Mouse (Mus musculus) MEL-GATA-1-ER (cell line): Measurements from ENCODE around the gene Sec14l1.

Experiments used
- DNase-seq: peaks from one replicate; pipeline ENCODE4 v3.0.0-alpha.2; 2012; ENCODE audit warnings: low read depth; ENCODE audit errors: extremely low read depth

Sec14l1 gene

DNA sequence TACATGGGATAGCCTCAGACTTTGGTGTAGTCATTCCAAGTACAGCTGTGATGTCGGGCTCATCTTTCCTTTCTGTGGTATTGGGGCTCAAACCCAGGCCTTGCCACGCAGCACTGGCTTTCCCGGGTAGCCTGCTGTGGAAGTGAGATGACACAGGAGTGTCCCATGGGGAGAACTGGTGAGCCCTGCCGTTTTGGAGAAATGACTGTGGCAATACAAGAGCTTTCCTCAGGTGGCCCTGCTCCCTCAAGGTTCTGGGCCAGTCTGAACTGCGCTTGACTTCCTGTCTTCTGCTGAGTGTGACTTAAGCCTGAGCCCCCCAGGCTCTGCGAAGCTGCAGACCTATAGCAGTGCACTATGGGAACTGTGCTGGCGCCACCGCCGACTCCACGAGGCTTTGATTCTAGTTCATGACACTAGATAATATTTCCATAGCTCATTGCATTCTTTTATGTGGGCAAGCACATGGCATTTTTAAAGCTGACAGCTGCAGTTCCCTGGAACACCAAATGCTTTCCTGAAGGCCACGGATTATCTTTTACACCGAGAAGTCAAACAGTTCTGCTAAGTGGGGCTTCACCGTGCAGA, 12.4 kb downstream of the Sec14l1 start:
- no peak for DNase-seq

- no peak for DNase-seq
Measured at GRCm38 (mm10) chr11:117127931-117128548, 13.1 kb downstream of the Sec14l1 start.

GRCm38 (mm10) chr11:117129473-117129872, 14.5 kb downstream of the Sec14l1 start:
- no peak for DNase-seq

DNA sequence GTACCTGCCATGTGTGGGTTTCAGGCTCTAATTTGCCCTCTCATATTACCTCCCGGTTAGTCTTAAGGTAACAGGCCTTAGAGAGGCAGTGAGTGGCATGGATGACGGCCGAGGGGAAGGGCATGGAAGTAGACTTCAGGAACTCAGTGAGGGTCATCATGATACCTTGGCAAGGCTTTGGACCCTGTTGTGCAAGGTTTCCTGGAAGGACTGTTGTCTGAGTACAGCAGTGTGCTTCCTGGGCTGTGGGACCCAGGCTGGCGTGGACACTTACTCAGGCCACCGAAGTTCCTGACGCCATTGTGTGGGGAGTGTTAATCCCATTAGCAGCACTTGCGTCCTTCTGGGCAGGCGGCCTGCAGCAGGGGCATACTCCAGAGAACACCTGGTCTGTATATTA, 15.1 kb downstream of the Sec14l1 start:
- DNase-seq = no peak

DNA sequence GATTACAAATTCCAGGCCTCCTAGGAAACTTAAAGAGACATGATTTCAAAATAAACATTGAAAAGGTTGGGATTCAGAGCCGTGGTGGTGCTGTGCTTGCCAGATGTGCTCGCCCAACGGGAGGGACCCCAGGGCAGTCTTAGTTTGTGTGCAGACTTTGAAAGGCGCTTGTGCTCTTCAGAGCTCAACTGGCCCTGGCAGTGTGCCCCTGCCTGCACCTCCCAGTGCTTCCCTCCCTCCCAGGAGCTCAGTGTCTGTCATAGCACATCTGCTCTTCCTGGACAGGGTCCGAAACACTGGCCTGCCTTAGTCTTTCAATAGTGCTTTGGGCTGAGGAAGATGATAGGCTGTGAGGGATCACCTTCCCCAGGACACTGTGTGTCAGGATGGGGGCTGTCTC, 15.9 kb downstream of the Sec14l1 start:
- DNase-seq = no peak

- DNase-seq = no peak
Measured at GRCm38 (mm10) chr11:117131450-117131849, 16.5 kb downstream of the Sec14l1 start.

DNA sequence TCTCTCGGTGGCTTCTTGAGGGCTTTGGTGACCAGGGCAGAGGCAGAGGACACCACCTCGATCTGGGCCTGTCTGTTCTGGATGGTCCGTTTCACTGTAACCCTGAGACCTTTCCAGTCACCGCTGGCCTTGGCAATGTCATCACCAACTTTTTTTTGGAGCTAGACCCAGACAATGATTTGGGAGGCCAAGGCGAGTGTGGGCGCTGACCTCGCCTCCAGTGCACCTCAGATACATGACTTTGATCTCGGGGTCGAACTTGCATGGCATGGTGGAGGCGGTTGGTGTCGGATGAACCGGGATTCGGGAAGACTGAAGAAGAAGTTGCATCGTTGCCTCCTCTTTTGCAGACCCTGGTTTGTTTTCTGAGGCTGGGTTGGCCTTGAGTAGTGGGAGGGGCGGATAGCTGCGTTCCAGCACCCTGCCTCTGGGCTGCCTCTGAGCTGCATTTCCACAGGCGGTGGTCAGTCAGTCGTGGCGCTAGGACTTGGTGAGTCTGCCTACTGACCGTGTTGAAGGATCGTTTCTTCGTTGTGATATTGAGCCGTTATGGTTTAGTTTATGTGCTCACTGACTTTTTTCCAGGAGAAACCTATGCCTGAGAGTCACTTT, 19.9 kb downstream of the Sec14l1 start:
- DNase-seq = no peak

GRCm38 (mm10) chr11:117135457-117136290, 20.7 kb downstream of the Sec14l1 start:
- DNase-seq = no peak

- no peak for DNase-seq
Measured at GRCm38 (mm10) chr11:117136880-117137279, 21.9 kb downstream of the Sec14l1 start.

GRCm38 (mm10) chr11:117138213-117138761, 23.3 kb downstream of the Sec14l1 start:
- DNase-seq = no peak

DNA sequence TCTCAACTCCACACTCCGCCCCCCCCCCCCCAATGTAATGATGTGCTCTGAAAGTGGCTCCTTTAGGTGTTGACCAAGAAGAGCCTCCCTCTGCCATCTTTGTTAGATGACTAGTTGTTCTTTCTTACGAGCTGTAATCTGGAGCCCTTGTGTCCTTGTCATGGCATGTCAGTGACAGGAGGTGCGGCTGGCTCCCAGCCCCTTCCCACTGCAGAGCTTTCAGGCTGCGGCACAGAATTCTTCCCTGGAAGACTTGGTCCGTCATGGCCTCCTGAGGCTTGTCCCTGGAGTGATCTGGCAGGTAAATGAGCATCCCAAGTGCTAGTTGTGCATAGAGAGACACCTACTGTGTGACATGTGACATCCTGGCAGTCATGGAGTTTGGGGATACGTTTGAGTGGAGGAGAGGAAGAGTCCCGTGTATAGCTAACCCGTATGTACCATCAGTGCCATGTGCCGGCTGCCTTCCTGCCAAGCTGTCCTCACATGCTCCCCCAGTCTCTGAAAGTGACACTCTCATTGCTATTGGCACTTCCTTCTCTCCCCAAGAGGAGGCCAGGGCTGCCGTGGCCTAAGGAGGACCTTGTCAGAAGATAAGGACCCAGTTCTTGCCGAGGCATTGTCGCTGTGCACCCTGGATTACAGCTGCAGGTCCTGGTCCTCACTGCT, 24.0 kb downstream of the Sec14l1 start:
- DNase-seq = no peak

GRCm38 (mm10) chr11:117141376-117142001, 26.5 kb downstream of the Sec14l1 start:
- no peak for DNase-seq

DNA sequence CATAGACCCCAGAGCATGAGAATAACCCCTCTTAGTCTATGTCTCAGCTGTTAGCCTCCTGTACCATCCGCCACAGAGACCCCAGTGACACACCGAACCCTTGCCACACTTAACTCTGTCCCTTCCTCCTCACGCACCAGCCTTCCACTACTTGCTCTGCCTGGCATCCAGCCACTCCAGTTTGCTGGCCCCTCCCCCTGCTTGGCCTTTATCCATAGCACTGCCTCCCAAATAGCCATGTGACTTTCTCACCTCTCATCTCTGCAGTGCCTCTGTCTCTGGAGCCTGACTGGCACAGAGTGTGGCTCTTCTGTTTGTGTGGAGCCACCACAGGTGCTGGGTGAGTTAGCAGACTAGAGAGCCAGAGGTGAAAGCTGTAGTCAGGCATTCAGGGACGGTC, 27.5 kb downstream of the Sec14l1 start:
- no peak for DNase-seq

DNA sequence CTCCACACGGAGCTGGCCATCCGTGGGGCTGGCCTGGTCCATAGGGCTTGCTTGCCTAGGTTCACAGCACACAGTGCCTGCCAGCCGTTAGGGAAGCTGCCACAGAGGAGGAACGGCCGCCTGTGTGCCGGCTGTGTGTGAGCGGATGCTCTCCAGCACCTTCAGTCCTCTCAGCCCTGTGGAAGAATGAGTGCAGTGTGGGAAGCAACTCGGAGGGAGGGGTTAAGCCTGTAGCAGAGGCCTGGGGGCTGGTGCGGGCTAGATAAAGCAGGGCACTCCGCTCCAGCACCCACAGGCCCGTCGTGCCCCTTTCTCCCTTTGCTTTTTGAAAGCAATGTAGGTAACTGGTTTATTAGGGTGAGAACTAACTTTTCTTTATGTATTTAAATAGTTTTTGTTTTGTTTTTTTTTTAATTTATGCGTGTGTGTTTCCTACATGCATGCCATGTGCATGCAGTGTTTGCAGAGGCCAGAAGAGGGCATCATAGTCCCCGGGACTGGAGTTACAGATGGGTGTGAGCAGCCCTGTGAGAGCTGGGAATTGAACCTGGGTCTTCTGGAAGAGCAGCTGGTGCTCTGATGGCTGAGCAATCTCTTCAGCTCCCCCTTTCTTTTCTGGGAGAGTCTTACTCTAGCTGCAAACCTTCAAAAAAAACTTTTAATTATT, 30.6 kb downstream of the Sec14l1 start:
- no peak for DNase-seq

DNA sequence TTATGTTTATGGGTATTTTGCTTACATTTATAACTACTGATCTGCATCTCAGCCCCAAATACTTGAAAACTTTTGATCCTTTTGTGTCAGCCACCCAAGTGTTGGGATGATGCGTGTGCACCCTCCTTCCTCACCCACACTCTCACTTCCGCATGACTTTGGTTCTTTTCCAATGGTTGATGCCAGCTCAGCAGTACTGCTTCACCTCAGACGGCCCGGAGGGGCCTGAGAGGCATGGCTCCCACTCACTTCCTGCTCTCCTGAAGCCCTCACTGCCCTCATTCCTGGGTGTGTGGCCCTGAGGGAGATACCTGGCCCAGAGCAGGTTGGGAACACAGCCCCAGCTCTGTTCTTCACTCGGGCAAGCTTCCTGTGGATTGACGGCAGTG, 31.1 kb downstream of the Sec14l1 start:
- DNase-seq = no peak

- no peak for DNase-seq
Measured at GRCm38 (mm10) chr11:117146776-117147536, 32.0 kb downstream of the Sec14l1 start.

DNA sequence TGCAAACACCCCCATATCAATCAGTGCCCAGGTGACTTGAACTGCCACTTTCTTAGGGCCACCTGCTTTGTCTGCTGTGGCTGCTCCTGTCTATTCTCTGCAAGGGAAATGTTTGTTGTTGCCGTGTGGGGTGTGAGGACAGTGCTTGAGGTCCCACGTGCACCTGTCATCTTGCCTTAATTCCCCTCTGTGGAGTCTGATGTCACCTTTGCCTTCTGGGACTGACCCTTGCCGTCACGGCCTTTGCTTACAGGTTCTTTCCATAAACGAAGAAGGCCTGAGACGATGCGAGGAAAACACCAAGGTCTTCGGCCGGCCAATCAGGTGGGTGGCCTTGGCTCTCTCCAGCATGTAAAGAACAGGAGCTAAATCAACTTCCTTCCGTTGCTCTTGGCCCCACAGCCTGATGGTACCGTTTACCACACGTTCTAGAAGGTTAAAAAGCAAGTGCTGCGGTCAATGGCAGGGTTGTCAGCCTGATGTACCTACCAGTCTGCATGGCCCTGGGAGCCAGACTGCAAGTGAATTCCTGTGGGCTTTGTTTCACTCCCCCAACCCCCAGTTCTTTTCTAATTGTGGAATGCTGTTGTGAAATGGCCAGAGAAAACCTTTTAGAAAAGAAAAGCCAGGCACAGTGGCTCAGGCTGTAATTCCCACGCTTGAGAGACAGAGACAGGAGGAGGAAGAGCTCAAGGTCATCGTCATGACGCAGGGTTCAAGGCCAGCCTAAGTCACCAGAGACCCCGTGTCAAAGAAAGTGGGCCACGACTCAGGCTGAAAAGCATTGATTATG, 34.1 kb downstream of the Sec14l1 start:
- DNase-seq = no peak

GRCm38 (mm10) chr11:117150467-117150966, 35.5 kb downstream of the Sec14l1 start:
- no peak for DNase-seq

- DNase-seq = no peak
Measured at GRCm38 (mm10) chr11:117151461-117151860, 36.5 kb downstream of the Sec14l1 start.
